Mouse (Mus musculus) hindbrain, postnatal 0 days (tissue): ENCODE data around the gene Tmprss11d. TPM values are rescaled to one million over a fixed set of nuclear protein-coding genes. Genes with fewer than 3 reads are reported as not detected.
"Not testable (repeated sequence)": the region's sequence is repeated elsewhere in the genome, so short reads cannot be mapped to it uniquely, and the experiment has no call there.

ENCODE experiments used
- ATAC-seq: fragments of 200-750 bp; cut with Nextera tagmentation; 2 replicates; pipeline ENCODE4 v1.8.0; 2017; ENCODE audit warnings: mild to moderate bottlenecking, moderate TSS enrichment, moderate library complexity
- DNase-seq: peaks from one replicate; pipeline ENCODE4 v3.0.0-alpha.2; 2015; ENCODE audit warnings: low spot score
- H3K27ac ChIP-seq: fragments of 300-500 bp; sonication (generic); 2 replicates; pipeline ENCODE4 v1.5.1; 2014; ENCODE audit warnings: mild to moderate bottlenecking
- H3K27me3 ChIP-seq: fragments of 300-500 bp; sonication (generic); 2 replicates; pipeline ENCODE4 v1.6.1; 2014; ENCODE audit warnings: low read length, mixed read lengths; ENCODE audit not compliant: insufficient read depth
- H3K36me3 ChIP-seq: fragments of 300-500 bp; sonication (generic); 2 replicates; pipeline ENCODE4 v1.6.1; 2014; ENCODE audit warnings: low read length, mixed read lengths; ENCODE audit not compliant: insufficient read depth
- H3K4me1 ChIP-seq: fragments of 300-500 bp; sonication (generic); 2 replicates; pipeline ENCODE4 v1.6.1; 2014; ENCODE audit warnings: antibody characterized with exemption, low read length, mixed read lengths; ENCODE audit not compliant: insufficient read depth
- H3K4me2 ChIP-seq: fragments of 300-500 bp; sonication (generic); 2 replicates; pipeline ENCODE4 v1.6.1; 2014; ENCODE audit warnings: low read depth, mild to moderate bottlenecking, low read length, moderate library complexity, mixed read lengths
- H3K4me3 ChIP-seq: fragments of 300-500 bp; sonication (generic); 2 replicates; pipeline ENCODE4 v1.5.1; 2014; ENCODE audit warnings: low read length
- H3K9ac ChIP-seq: fragments of 300-500 bp; sonication (generic); replicated peaks from 2 replicates; pipeline ENCODE4 v1.6.1; 2014; ENCODE audit warnings: mild to moderate bottlenecking, low read length, moderate library complexity, mixed read lengths
- H3K9me3 ChIP-seq: fragments of 300-500 bp; sonication (generic); 2 replicates; pipeline ENCODE4 v1.6.1; 2016; ENCODE audit warnings: low read length, mixed read lengths
- CTCF ChIP-seq: IDR thresholded peaks from 2 replicates; pipeline ENCODE4 v1.5.1; 2016; ENCODE audit warnings: antibody characterized with exemption, control low read depth, low read depth
- WGBS: fragments of 180-500 bp; shearing (Covaris S2); extraction: QIAGEN DNeasy Blood & Tissue Kit; methylation state at CpG from one replicate; pipeline ENCODE4 v1.1.7; 2014; 5-methylcytosine and 5-hydroxymethylcytosine counted together
- polyA plus RNA-seq: library from polyadenylated mRNA; unstranded; fragments of >200 nt; fragmentation: Nextera tagmentation; extraction: Ambion mirVana; gene quantifications from 2 replicates; pipeline ENCODE4 v1.2.1, GENCODE M21; 2015
- total RNA-seq: library from RNA; depleted of rRNA; stranded (reverse); fragments of >200 nt; gene quantifications from 2 replicates; pipeline ENCODE4 v1.2.3, GENCODE M21; 2014; rRNA removed

The Tmprss11d gene
- total and polyA plus RNA-seq, 2 experiments from 2014 or later: 0.08 to 0.21 TPM

DNA sequence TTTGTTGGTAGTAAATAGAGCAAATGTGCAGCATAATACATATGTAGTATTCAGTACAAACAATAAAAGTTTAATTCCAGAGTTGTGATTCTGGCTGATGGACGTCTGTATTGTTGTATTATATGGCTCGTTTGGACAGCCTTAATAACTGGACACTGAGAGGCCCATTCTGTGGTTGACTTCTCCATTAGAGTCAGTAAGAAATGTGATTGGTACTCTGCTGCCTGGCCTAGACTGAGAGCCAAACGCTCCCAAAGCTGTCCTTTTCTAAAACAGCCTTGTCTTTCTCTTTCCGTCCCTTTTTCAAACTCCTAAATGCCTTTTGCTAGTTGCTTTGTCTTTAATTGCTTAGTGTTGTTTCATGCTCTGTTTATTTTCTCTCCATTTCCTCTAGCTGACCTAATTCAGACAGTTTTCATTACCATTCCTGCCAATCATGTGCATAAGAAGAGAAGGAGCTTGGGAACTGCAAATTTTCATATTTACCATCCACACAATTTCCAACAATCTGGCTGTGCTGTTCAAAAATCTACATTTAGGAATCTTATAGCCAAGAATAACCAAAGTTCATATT lies 13.7 kb downstream of the Tmprss11d start:
- no peaks in the 10 kb centered on the region for H3K4me1 ChIP-seq
- H3K27ac ChIP-seq: no peak overlapping the region
- DNase-seq (peak; percentile 17), ATAC-seq (peak; percentile 51)
- TF ChIP-seq CTCF: no peak
- H3K36me3 ChIP-seq: no peaks in the 10 kb centered on the region
- H3K4me2 ChIP-seq: no peak overlapping the region
- no peak overlapping the region for H3K9ac ChIP-seq
- no peak overlapping the region for H3K4me3 ChIP-seq
- 53% methylated on average over 4 of the region's 4 CpGs for WGBS
- H3K9me3 ChIP-seq: no peaks in the 10 kb centered on the region
- no peaks in the 10 kb centered on the region for H3K27me3 ChIP-seq

DNA sequence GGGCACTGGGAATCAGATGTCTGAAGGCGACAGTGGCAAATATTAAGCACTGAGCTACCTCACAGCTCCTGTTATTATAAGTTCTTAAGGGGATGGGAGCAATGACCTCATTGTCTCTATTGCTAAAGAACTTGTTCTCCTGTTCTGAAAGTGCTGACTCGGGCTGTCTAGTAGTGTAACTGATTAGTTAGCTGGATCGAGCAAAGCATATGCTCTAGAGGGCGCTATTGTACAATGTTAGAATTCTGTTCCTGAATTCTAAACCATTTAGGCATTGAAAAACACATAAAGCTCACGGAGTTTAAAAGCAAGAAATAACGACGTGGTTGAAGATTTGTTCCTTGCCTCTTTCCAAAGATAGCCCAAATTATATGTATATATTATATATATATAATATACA lies 20.3 kb downstream of the Tmprss11d start:
- DNase-seq: peak; percentile 87
- ATAC-seq: peak; percentile 43; the same call in 1 of the 2 replicates
- Histone ChIP-seq H3K27ac (no peak overlapping the region), H3K9me3 (no peaks in the 10 kb centered on the region), H3K36me3 (no peaks in the 10 kb centered on the region), H3K4me1 (no peaks in the 10 kb centered on the region), H3K9ac (no peak overlapping the region), H3K27me3 (no peaks in the 10 kb centered on the region), H3K4me3 (no peak overlapping the region), H3K4me2 (no peak overlapping the region)
- WGBS: 21% methylated on average over 7 of the region's 7 CpGs
- TF ChIP-seq CTCF: peak; percentile 59

DNA sequence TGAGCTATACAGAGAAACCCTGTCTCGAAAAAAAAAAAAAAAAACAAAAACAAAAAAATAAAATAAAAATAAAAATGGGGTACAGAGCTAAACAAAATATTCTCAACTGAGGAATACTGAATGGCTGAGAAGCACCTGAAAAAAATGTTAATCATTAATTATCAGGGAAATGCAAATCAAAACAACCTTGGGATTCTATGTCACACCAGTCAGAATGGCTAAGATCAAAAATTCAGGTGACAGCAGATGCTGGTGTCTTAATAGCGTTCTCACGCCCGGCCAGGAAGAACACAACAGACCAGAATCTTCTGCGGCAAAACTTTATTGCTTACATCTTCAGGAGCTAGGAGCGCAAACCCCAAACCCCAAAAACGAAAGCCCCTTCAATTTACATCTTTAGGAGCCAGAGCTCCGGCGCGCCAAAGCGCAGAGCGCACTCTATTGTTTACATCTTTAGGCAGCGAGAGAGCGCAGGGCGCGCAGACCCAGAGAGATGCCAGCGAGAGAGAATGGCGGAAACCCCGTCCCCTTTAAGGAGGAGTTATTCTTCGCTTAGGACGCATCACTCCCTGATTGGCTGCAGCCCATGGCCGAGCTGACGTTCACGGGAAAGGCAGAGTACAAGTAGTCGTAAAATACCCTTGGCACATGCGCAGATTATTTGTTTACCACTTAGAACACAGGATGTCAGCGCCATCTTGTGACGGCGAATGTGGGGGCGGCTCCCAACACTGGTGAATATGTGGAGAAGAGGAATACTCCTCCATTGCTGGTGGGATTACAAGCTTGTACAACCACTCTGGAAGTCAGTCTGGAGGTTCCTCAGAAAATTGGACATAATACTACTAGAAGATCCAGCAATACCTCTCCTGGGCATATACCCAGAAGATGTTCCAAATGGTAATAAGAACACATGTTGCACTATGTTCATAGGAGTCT lies 54.9 kb downstream of the Tmprss11d start:
- peak overlapping the region; percentile 33; the same call in 1 of the 2 replicates for H3K4me2 ChIP-seq
- not testable (repeated sequence) for H3K9me3 ChIP-seq, H3K27ac ChIP-seq, H3K4me1 ChIP-seq, DNase-seq, H3K36me3 ChIP-seq, H3K9ac ChIP-seq, H3K27me3 ChIP-seq
- 41% methylated on average over 28 of the region's 30 CpGs for WGBS
- TF ChIP-seq CTCF: peak; percentile 13; the same call in 1 of the 2 replicates
- H3K4me3 ChIP-seq: peak overlapping the region; percentile 27
- peak; percentile 83 for ATAC-seq

DNA sequence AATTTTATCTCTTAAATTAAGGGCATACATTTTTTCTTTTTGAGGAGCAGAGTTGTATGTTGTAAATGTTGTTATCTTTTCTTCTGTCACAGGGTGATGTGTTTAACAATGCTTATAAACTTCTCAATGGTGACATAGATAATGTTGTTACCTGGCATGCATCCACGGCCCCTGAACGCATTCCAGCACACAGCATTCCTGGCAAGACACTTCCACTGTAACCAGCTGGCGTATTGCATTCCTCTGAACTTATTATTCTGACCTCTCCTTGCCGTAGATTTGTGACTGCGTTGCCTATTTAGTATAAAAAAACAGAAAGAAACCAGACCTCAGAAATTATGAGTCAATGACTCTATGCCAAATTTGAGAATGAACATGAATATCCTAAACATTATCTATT lies 67.1 kb downstream of the Tmprss11d start:
- no peak for TF ChIP-seq CTCF
- Histone ChIP-seq H3K4me1 (no peaks in the 10 kb centered on the region), H3K9ac (no peak overlapping the region), H3K27me3 (no peaks in the 10 kb centered on the region), H3K27ac (no peak overlapping the region), H3K4me2 (no peak overlapping the region), H3K4me3 (no peak overlapping the region), H3K36me3 (no peaks in the 10 kb centered on the region), H3K9me3 (no peaks in the 10 kb centered on the region)
- DNase-seq (peak; percentile 12), ATAC-seq (no peak)
- WGBS: 60% methylated on average over 5 of the region's 5 CpGs

DNA sequence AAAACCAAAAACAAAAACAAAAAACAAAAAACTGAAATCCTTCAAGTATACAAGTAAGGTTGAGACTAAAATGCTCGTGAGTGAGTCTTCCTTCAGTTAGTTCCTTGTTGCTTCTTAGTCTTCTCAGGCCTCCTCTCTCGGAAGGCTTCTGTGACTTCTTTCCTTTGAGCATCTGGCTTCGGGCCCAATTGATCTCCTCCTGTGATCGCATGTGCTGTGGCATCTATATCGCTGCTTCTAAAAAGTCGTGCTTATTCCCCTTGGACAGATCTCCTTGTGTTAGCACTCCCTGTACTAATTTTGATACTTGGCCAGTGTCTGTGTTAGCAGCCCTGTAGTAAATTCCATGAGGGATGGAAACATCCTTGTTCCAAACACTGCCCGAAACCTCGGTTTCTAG lies 69.3 kb downstream of the Tmprss11d start:
- Histone ChIP-seq H3K27me3 (no peaks in the 10 kb centered on the region), H3K4me2 (no peak overlapping the region), H3K27ac (no peak overlapping the region), H3K36me3 (no peaks in the 10 kb centered on the region), H3K4me3 (no peak overlapping the region), H3K4me1 (no peaks in the 10 kb centered on the region), H3K9ac (no peak overlapping the region), H3K9me3 (no peaks in the 10 kb centered on the region)
- ATAC-seq (no peak), DNase-seq (no peak)
- TF ChIP-seq CTCF: no peak
- 69% methylated on average over 8 of the region's 8 CpGs for WGBS

DNA sequence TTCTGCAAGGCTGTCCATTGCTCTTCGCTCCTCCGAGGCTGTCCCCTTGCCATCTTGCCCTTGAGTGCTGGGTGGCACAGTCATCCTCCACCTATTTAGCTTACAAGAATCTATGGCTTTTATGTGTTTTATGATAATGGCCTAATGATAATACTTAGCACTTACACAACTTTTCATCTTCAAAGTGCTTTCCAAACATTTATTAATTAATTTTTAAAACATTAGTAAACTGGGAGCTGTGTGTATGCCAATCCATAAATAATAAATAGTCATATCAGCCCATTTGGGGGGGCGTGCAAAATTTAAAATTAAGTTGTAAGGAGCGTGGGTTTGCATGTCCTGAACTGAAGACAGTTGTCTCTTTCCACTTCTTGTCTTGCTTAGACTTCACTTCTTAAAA lies 84.0 kb downstream of the Tmprss11d start, which contains the start of gene Tmprss11c:
Gene Tmprss11c, minus strand, starts transcription at position 101 of the 400 bp plus-strand sequence.
- H3K9me3 ChIP-seq: no peaks in the 10 kb centered on the region
- WGBS: 87% methylated on average over 4 of the region's 4 CpGs

More for the DNA sequence above, 84.0 kb downstream of the Tmprss11d start, which contains the start of gene Tmprss11c:
- no peak for TF ChIP-seq CTCF
- Histone ChIP-seq H3K4me1 (no peaks in the 10 kb centered on the region), H3K4me3 (no peak within 1 kb of the TSS), H3K36me3 (no peaks in the 10 kb centered on the region), H3K9ac (no peak within 1 kb of the TSS), H3K27me3 (no peaks in the 10 kb centered on the region), H3K4me2 (no peak within 1 kb of the TSS), H3K27ac (no peak within 1 kb of the TSS)
- no peak for ATAC-seq
- no peak for DNase-seq

Other genes with a start within 250 kb of the Tmprss11d start
- 10.6 and 11.9 TPM in 2 replicates for gene Uba6, start 200.6 kb downstream of the Tmprss11d start, total RNA-seq
- 7.2 and 7.9 TPM in 2 replicates for gene Uba6, start 200.6 kb downstream of the Tmprss11d start, polyA plus RNA-seq
- gene Gnrhr, start 175.5 kb downstream of the Tmprss11d start, total RNA-seq: not detected in 2 replicates
- gene Gnrhr, start 175.5 kb downstream of the Tmprss11d start, polyA plus RNA-seq: 0.20 TPM in 1 of 2 replicates, not detected in the other
- gene Tmprss11c, start 84.1 kb downstream of the Tmprss11d start, total RNA-seq: not detected in 2 replicates
- gene Tmprss11c, start 84.1 kb downstream of the Tmprss11d start, polyA plus RNA-seq: not detected in 2 replicates
- gene Tmprss11a, start 95.6 kb upstream of the Tmprss11d start, total RNA-seq: not detected in 2 replicates
- gene Tmprss11a, start 95.6 kb upstream of the Tmprss11d start, polyA plus RNA-seq: 0.06 TPM in 1 of 2 replicates, not detected in the other
- not detected in 2 replicates for gene Tmprss11g, start 145.2 kb upstream of the Tmprss11d start, total RNA-seq
- not detected in 2 replicates for gene Tmprss11g, start 145.2 kb upstream of the Tmprss11d start, polyA plus RNA-seq